Mouse (Mus musculus): ENCODE measurements around the gene Htr1a. TPM values are rescaled to one million over a fixed set of nuclear protein-coding genes. Genes with fewer than 3 reads are reported as not detected.

Gene Htr1a
- polyA plus RNA-seq, 1 experiment from 2014 or later: not detected

DNA sequence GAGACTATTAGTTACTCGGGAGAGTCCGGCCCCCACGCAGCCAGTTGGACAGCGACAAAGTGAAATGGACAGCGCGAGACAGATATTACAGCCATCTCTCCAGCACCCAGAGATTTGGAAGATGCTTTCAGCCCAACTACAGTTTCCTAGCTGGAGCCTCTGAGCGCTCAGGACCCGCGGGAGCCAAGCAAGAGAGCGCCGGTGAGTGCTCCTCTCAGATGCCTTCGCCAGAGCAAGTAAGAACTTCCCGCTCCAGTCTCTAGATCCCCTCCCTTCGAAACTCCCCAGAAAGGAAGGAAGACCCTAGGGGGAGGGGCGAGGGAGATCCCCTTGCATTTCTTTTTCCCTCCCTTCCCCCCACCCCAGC is 415 bp downstream of the Htr1a start:
- Histone ChIP-seq H3K4me2 (ENCODE audit: low read depth, low read length) (no peak overlapping the region), H3K36me3 (replicated peaks; ENCODE audit: insufficient read depth, low read length) (no peaks in the 10 kb centered on the region), H3K27me3 (ENCODE audit: insufficient read depth, low read length) (peaks cover 29% of the 10 kb centered on the region), H3K27ac (ENCODE audit: low read depth) (no peak overlapping the region), H3K4me3 (ENCODE audit: low read depth, low read length) (no peak overlapping the region), H3K4me1 (ENCODE audit: insufficient read depth) (no peaks in the 10 kb centered on the region), H3K9ac (replicated peaks) (no peak overlapping the region), H3K9me3 (ENCODE audit: low read length) (no peaks in the 10 kb centered on the region)
- 1% methylated on average over 13 of the region's 15 CpGs for WGBS (ENCODE audit: insufficient replicate concordance)
- ATAC-seq (no peak), DNase-seq (no peak)
- TF ChIP-seq CTCF (IDR thresholded peaks at IDR 0.05; ENCODE audit: low read depth): no peak
- TF ChIP-seq EP300 (IDR thresholded peaks at IDR 0.05; ENCODE audit: low read depth): no peak

DNA sequence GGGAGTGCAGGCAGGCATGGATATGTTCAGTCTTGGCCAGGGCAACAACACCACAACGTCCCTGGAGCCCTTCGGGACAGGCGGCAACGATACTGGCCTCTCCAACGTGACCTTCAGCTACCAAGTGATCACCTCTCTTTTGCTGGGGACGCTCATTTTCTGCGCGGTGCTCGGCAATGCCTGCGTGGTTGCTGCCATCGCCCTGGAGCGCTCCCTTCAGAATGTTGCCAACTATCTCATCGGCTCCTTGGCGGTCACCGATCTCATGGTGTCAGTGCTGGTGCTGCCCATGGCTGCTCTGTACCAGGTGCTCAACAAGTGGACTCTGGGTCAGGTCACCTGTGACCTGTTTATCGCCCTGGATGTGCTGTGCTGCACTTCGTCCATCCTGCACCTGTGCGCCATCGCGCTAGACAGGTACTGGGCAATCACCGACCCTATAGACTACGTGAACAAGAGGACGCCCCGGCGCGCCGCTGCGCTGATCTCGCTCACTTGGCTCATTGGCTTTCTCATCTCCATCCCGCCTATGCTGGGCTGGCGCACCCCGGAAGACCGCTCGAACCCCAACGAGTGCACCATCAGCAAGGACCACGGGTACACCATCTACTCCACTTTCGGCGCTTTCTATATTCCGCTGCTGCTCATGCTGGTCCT is 927 bp downstream of the Htr1a start:
- TF ChIP-seq EP300 (IDR thresholded peaks at IDR 0.05; ENCODE audit: low read depth) (no peak), CTCF (IDR thresholded peaks at IDR 0.05; ENCODE audit: low read depth) (no peak)
- Histone ChIP-seq H3K9ac (replicated peaks) (no peak overlapping the region), H3K4me3 (ENCODE audit: low read depth, low read length) (no peak overlapping the region), H3K9me3 (ENCODE audit: low read length) (no peaks in the 10 kb centered on the region), H3K36me3 (replicated peaks; ENCODE audit: insufficient read depth, low read length) (no peaks in the 10 kb centered on the region), H3K4me2 (ENCODE audit: low read depth, low read length) (no peak overlapping the region), H3K4me1 (ENCODE audit: insufficient read depth) (no peaks in the 10 kb centered on the region), H3K27ac (ENCODE audit: low read depth) (no peak overlapping the region), H3K27me3 (ENCODE audit: insufficient read depth, low read length) (peaks cover 29% of the 10 kb centered on the region)
- 2% methylated on average over 39 of the region's 39 CpGs for WGBS (ENCODE audit: insufficient replicate concordance)
- DNase-seq (no peak), ATAC-seq (no peak)

DNA sequence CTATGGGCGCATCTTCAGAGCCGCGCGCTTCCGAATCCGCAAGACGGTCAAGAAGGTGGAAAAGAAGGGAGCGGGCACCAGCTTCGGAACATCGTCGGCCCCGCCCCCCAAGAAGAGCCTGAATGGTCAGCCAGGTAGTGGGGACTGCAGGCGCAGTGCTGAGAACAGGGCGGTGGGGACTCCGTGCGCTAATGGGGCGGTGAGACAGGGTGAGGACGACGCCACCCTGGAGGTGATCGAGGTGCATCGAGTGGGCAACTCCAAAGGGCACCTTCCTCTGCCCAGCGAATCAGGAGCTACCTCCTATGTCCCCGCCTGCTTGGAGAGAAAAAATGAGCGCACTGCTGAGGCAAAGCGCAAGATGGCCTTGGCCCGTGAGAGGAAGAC is 1.4 kb downstream of the Htr1a start:
- Histone ChIP-seq H3K9me3 (ENCODE audit: low read length) (no peaks in the 10 kb centered on the region), H3K36me3 (replicated peaks; ENCODE audit: insufficient read depth, low read length) (no peaks in the 10 kb centered on the region), H3K4me2 (ENCODE audit: low read depth, low read length) (no peak overlapping the region), H3K4me1 (ENCODE audit: insufficient read depth) (no peaks in the 10 kb centered on the region), H3K4me3 (ENCODE audit: low read depth, low read length) (no peak overlapping the region), H3K27me3 (ENCODE audit: insufficient read depth, low read length) (peaks cover 29% of the 10 kb centered on the region), H3K27ac (ENCODE audit: low read depth) (no peak overlapping the region), H3K9ac (replicated peaks) (no peak overlapping the region)
- TF ChIP-seq EP300 (IDR thresholded peaks at IDR 0.05; ENCODE audit: low read depth) (no peak), CTCF (IDR thresholded peaks at IDR 0.05; ENCODE audit: low read depth) (no peak)
- DNase-seq (no peak), ATAC-seq (no peak)
- 3% methylated on average over 26 of the region's 26 CpGs for WGBS (ENCODE audit: insufficient replicate concordance)

DNA sequence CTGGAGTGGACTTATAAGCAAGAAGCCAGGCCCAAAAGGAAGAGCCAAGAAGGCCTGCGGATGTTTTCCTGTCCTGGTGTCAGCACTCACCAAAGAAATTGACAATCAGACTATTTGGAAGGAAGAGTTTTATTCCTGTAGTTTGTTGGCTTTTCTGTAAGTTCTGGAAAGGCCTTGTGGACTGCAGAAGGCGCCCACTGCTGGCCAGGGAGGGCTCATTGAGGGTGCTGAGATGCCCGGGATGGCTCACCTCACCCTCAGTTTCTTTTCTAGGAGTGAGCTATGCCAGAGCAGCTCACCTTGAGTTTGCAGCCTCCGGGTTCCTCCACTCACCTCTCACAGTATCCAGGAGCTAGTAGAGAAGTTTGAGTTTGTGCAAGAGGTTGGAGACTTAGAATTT is 2.8 kb downstream of the Htr1a start:
- WGBS (ENCODE audit: insufficient replicate concordance): 6% methylated on average over 4 of the region's 4 CpGs
- TF ChIP-seq CTCF (IDR thresholded peaks at IDR 0.05; ENCODE audit: low read depth) (no peak), EP300 (IDR thresholded peaks at IDR 0.05; ENCODE audit: low read depth) (no peak)

DNA sequence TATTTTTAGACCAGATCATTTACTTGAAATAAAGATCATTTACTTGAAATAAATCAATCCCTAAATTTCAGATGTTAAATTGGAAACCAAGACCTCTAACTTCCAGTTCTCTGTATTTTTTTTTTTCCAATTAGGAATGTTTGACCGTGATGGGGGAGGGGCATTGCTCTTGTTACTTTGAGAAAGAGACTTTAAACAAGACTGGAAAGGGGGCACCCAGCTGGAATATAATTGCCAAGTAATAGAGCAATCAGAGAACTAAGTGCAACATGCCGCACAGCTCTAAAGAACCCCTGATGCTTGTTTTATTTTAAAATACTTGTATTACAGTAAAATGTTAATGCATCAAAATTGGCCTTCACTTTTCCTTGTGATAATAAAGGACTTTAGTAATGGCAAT is 4.3 kb downstream of the Htr1a start:
- ATAC-seq: no peak
- Histone ChIP-seq H3K4me1 (ENCODE audit: insufficient read depth) (no peaks in the 10 kb centered on the region), H3K4me3 (ENCODE audit: low read depth, low read length) (no peak overlapping the region), H3K36me3 (replicated peaks; ENCODE audit: insufficient read depth, low read length) (no peaks in the 10 kb centered on the region), H3K27me3 (ENCODE audit: insufficient read depth, low read length) (peaks cover 29% of the 10 kb centered on the region), H3K9ac (replicated peaks) (no peak overlapping the region), H3K4me2 (ENCODE audit: low read depth, low read length) (no peak overlapping the region), H3K9me3 (ENCODE audit: low read length) (no peaks in the 10 kb centered on the region), H3K27ac (ENCODE audit: low read depth) (no peak overlapping the region)
- TF ChIP-seq EP300 (IDR thresholded peaks at IDR 0.05; ENCODE audit: low read depth): no peak
- no peak for TF ChIP-seq CTCF (IDR thresholded peaks at IDR 0.05; ENCODE audit: low read depth)
- 49% methylated on average over 2 of the region's 2 CpGs for WGBS (ENCODE audit: insufficient replicate concordance)
- DNase-seq: no peak

More for the DNA sequence above, 2.8 kb downstream of the Htr1a start:
- no peak overlapping the region for H3K4me2 ChIP-seq (ENCODE audit: low read depth, low read length)
- H3K9ac ChIP-seq (replicated peaks): no peak overlapping the region
- H3K4me1 ChIP-seq (ENCODE audit: insufficient read depth): no peaks in the 10 kb centered on the region
- no peaks in the 10 kb centered on the region for H3K36me3 ChIP-seq (replicated peaks; ENCODE audit: insufficient read depth, low read length)
- DNase-seq (no peak), ATAC-seq (no peak)
- peaks cover 29% of the 10 kb centered on the region for H3K27me3 ChIP-seq (ENCODE audit: insufficient read depth, low read length)
- H3K9me3 ChIP-seq (ENCODE audit: low read length): no peaks in the 10 kb centered on the region
- H3K27ac ChIP-seq (ENCODE audit: low read depth): no peak overlapping the region
- H3K4me3 ChIP-seq (ENCODE audit: low read depth, low read length): no peak overlapping the region

DNA sequence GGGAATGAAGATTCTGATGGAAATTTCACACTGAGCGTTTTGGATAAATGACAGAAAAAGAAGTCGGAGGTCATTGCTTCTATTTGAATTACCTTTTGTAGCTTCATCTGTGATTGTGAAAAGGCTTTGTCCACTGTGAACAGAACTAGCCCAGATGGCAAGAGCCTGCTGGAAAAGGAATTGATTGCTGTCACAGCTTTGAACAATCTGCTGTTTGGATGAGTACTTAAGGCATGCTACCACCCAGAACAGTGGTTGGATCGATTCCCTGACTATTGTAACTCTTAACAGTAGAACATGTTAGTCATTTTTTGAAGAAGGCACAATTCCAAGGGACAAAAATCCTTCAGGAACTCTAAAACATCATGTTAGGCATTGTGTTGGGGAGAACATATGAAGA is 8.1 kb downstream of the Htr1a start:
- no peak for DNase-seq
- 69% methylated on average over 3 of the region's 3 CpGs for WGBS (ENCODE audit: insufficient replicate concordance)
- Histone ChIP-seq H3K9ac (replicated peaks) (no peak overlapping the region), H3K27ac (ENCODE audit: low read depth) (no peak overlapping the region), H3K36me3 (replicated peaks; ENCODE audit: insufficient read depth, low read length) (no peaks in the 10 kb centered on the region), H3K27me3 (ENCODE audit: insufficient read depth, low read length) (no peaks in the 10 kb centered on the region), H3K4me1 (ENCODE audit: insufficient read depth) (no peaks in the 10 kb centered on the region), H3K4me3 (ENCODE audit: low read depth, low read length) (no peak overlapping the region), H3K9me3 (ENCODE audit: low read length) (no peaks in the 10 kb centered on the region), H3K4me2 (ENCODE audit: low read depth, low read length) (no peak overlapping the region)
- ATAC-seq: no peak
- TF ChIP-seq CTCF (IDR thresholded peaks at IDR 0.05; ENCODE audit: low read depth) (no peak), EP300 (IDR thresholded peaks at IDR 0.05; ENCODE audit: low read depth) (no peak)

Other genes starting within 250 kb of the Htr1a start
- gene Rnf180, start 148.8 kb upstream of the Htr1a start, polyA plus RNA-seq (2015; fragmentation: Nextera tagmentation; extraction: Ambion mirVana): 1.0 and 1.1 TPM in 2 replicates